In the genomic region with DNA sequence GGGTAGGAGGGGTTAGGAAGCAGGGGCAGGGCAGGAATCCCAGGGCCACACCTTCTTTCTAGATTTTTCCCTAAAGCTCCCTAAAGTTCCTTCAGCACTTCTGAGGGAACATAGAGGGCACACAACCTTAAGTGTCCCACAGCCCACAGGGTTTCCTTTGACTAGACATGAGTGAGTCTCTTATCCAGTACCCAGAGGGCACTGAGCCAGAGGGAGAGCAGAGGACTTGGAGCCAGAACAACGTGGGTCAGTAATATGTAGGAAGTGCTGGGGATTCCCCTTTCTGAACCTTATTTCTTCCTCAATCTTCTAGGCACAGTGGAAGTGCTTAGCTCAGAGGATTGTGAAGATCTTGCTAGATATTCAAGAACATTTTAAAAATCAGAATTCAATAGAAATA, we compare ENCODE assay signal across 14 mouse cellular contexts.
"Had no signal": no experiment of that assay in that cellular context is flagged by ENCODE, and none has a peak within 500 bp of the region (broad histone marks: within the 10 kb centered on the region; RNA-seq: fewer than 3 reads in every experiment).

No protein-coding gene starts in this region.

- H3K4me3 ChIP-seq: limb, embryonic 13.5 days; midbrain, embryonic 12.5 days; neural tube, embryonic 13.5 days had no signal

- ATAC-seq: lung, postnatal 0 days; midbrain, embryonic 16.5 days had no signal

- H3K9ac ChIP-seq: limb, embryonic 13.5 days; liver, embryonic 14.5 days; midbrain, embryonic 12.5 days; neural tube, embryonic 13.5 days had no signal

- H3K27ac ChIP-seq: limb, embryonic 13.5 days; liver, embryonic 14.5 days; midbrain, embryonic 12.5 days; neural tube, embryonic 13.5 days had no signal

- H3K4me1 ChIP-seq: limb, embryonic 13.5 days; midbrain, embryonic 12.5 days; neural tube, embryonic 13.5 days had no signal

- H3K4me2 ChIP-seq: limb, embryonic 13.5 days; midbrain, embryonic 12.5 days; neural tube, embryonic 13.5 days had no signal

- H3K27me3 ChIP-seq: limb, embryonic 13.5 days; neural tube, embryonic 13.5 days had no signal

- H3K36me3 ChIP-seq: limb, embryonic 13.5 days; midbrain, embryonic 12.5 days; neural tube, embryonic 13.5 days had no signal

- H3K9me3 ChIP-seq: limb, embryonic 13.5 days; midbrain, embryonic 12.5 days; neural tube, embryonic 13.5 days had no signal

- DNase-seq: kidney, postnatal 14 days; left cerebral cortex, postnatal 4 days; lung, adult 18-20 months; retina, postnatal 1 day; right cerebral cortex, postnatal 4 days; spleen, adult 18-20 months; thymus, adult 18-20 months; thymus, postnatal 14 days had no signal
